In genomic region chr6:124757351-124757880, GRCm38 (mm10) we compare ENCODE assay signal across 8 mouse cellular contexts. TPM values are rescaled to one million over a fixed set of nuclear protein-coding genes. Genes with fewer than 3 reads are reported as not detected.
DNase-seq lines count a peak whose midpoint lies in the region; ATAC-seq and TF ChIP-seq lines count a peak whose summit lies in the region.

No protein-coding gene starts in this region.

- no peak for DNase-seq in left cerebral cortex, adult 2 months (ENCODE audit: extremely low spot score in 1 of 2, low spot score in 2 of 2)
- DNase-seq in left cerebral cortex, postnatal 36 days (ENCODE audit: low spot score in 2 of 2) = no peak
- no peak for DNase-seq in hindbrain, postnatal 0 days (ENCODE audit: low spot score)
- DNase-seq in adrenal gland, postnatal 14 days = no peak
- DNase-seq in thymus, postnatal 0 days (ENCODE audit: low spot score) = no peak
- no peak for DNase-seq in natural killer cell, adult 2 months (ENCODE audit: low spot score in 2 of 2)

- peak overlapping the region; percentile 86 for H3K27ac ChIP-seq in left cerebral cortex, adult 2 months
- peak overlapping the region; percentile 99 for H3K27ac ChIP-seq in embryonic facial prominence, embryonic 12.5 days
- peak overlapping the region; percentile 97 for H3K27ac ChIP-seq in hindbrain, postnatal 0 days

- WGBS in embryonic facial prominence, embryonic 12.5 days = 6% methylated on average over 5 of the region's 5 CpGs
- WGBS in hindbrain, postnatal 0 days = 3% methylated on average over 5 of the region's 5 CpGs

- no peaks in the 10 kb centered on the region for H3K9me3 ChIP-seq in embryonic facial prominence, embryonic 12.5 days
- H3K9me3 ChIP-seq in hindbrain, postnatal 0 days (ENCODE audit: low read length) = no peaks in the 10 kb centered on the region

- H3ac ChIP-seq in myocyte (ENCODE audit: control insufficient read depth, insufficient read length) = peak overlapping the region; percentile 95

- H3K36me3 ChIP-seq in embryonic facial prominence, embryonic 12.5 days = no peaks in the 10 kb centered on the region
- no peaks in the 10 kb centered on the region for H3K36me3 ChIP-seq in hindbrain, postnatal 0 days (ENCODE audit: insufficient read depth, low read length)
- H3K36me3 ChIP-seq in myocyte (ENCODE audit: control insufficient read depth, insufficient read depth) = peaks cover 1% of the 10 kb centered on the region

- no peak for TF ChIP-seq POLR2A in myocyte (IDR thresholded peaks at IDR 0.05; ENCODE audit: insufficient read length, low read depth)

- no peak for TF ChIP-seq CTCF in left cerebral cortex, adult 2 months (IDR thresholded peaks at IDR 0.05)
- TF ChIP-seq CTCF in hindbrain, postnatal 0 days (IDR thresholded peaks at IDR 0.05; ENCODE audit: low read depth) = no peak

- peak overlapping the region; percentile 72 for H3K4me3 ChIP-seq in left cerebral cortex, adult 2 months
- peak overlapping the region; percentile 74 for H3K4me3 ChIP-seq in embryonic facial prominence, embryonic 12.5 days
- peak overlapping the region; percentile 85 for H3K4me3 ChIP-seq in hindbrain, postnatal 0 days (ENCODE audit: low read length)
- peak overlapping the region; percentile 36 for H3K4me3 ChIP-seq in myocyte

- H3K79me2 ChIP-seq in myocyte (ENCODE audit: control insufficient read depth, insufficient read depth) = peaks cover 35% of the 10 kb centered on the region

- H3K4me2 ChIP-seq in embryonic facial prominence, embryonic 12.5 days (replicated peaks) = peak overlapping the region; percentile 78
- H3K4me2 ChIP-seq in hindbrain, postnatal 0 days (ENCODE audit: low read depth, low read length) = peak overlapping the region; percentile 85
- peak overlapping the region; percentile 87 for H3K4me2 ChIP-seq in myocyte (ENCODE audit: low read depth)

- intact Hi-C loops in left cerebral cortex, adult 2 months (cut with DNase I) = loop anchor here (1.0 to 5.0 kb wide), 2 partner anchors 12 to 185 kb away; partner anchors contain the start of gene C1rb
- intact Hi-C loops in left cerebral cortex, postnatal 36 days (cut with DNase I) = loop anchor here (2.0 kb wide), 1 partner anchor 17 kb away; the partner anchor contains the start of gene Grcc10

- ATAC-seq in embryonic facial prominence, embryonic 12.5 days (ENCODE audit: insufficient number of reproducible peaks, insufficient read depth, low FRiP score, low TSS enrichment) = no peak
- ATAC-seq in hindbrain, postnatal 0 days = no peak

- H3K27me3 ChIP-seq in embryonic facial prominence, embryonic 12.5 days = no peaks in the 10 kb centered on the region
- H3K27me3 ChIP-seq in hindbrain, postnatal 0 days (ENCODE audit: insufficient read depth, low read length) = no peaks in the 10 kb centered on the region
- H3K27me3 ChIP-seq in myocyte (ENCODE audit: control insufficient read depth, insufficient read depth, insufficient read length) = no peaks in the 10 kb centered on the region

- H3K9ac ChIP-seq in embryonic facial prominence, embryonic 12.5 days = peak overlapping the region; percentile 98
- peak overlapping the region; percentile 94 for H3K9ac ChIP-seq in hindbrain, postnatal 0 days (replicated peaks; ENCODE audit: low read length)

- peaks cover 41% of the 10 kb centered on the region for H3K4me1 ChIP-seq in embryonic facial prominence, embryonic 12.5 days
- H3K4me1 ChIP-seq in hindbrain, postnatal 0 days (ENCODE audit: insufficient read depth, low read length) = peaks cover 34% of the 10 kb centered on the region

TF ChIP-seq in myocyte, 11 proteins besides CTCF, POLR2A, EP300 and RAD21:
- TF ChIP-seq MYOG (IDR thresholded peaks at IDR 0.05; ENCODE audit: control insufficient read depth in 1 of 3, insufficient read depth in 1 of 3, insufficient read length in 2 of 3, low read depth in 2 of 3) (no peak), TCF3 (IDR thresholded peaks at IDR 0.05; ENCODE audit: insufficient read length, low read depth) (no peak), CEBPB (IDR thresholded peaks at IDR 0.05; ENCODE audit: insufficient read depth, poor library complexity, severe bottlenecking) (no peak), TCF12 (IDR thresholded peaks at IDR 0.05; ENCODE audit: insufficient read depth, poor library complexity, severe bottlenecking) (no peak), E2F4 (IDR thresholded peaks at IDR 0.05; ENCODE audit: insufficient read depth) (no peak), MAX (IDR thresholded peaks at IDR 0.05; ENCODE audit: low read depth) (no peak), POLR2AphosphoS2 (IDR thresholded peaks at IDR 0.05; ENCODE audit: insufficient read length, low read depth) (no peak), SRF (IDR thresholded peaks at IDR 0.05; ENCODE audit: control insufficient read depth, insufficient read length, low read depth) (no peak), REST (IDR thresholded peaks at IDR 0.05; ENCODE audit: insufficient read depth, insufficient read length) (no peak), USF1 (IDR thresholded peaks at IDR 0.05; ENCODE audit: low read depth) (no peak), MYOD1 (IDR thresholded peaks at IDR 0.05; ENCODE audit: control insufficient read depth in 1 of 3, insufficient read length in 2 of 3, low read depth in 2 of 3) (no peak)

RNA-seq across cellular contexts. Expression of gene Atn1, which starts 1.1 kb away (rescaled TPM):
- 100 to 1,000 TPM; 170 to 181 TPM for total RNA-seq in left cerebral cortex, adult 2 months (2021)
- 100 to 1,000 TPM; 162 to 175 TPM for total RNA-seq in left cerebral cortex, postnatal 36 days (2021)
- polyA plus RNA-seq in embryonic facial prominence, embryonic 12.5 days (2016; fragmentation: Nextera tagmentation; extraction: Ambion mirVana) = 20.1 and 20.5 TPM in 2 replicates
- total RNA-seq in hindbrain, postnatal 0 days (2014; rRNA removed) = 19.1 and 23.7 TPM in 2 replicates
- polyA plus RNA-seq in hindbrain, postnatal 0 days (2015; fragmentation: Nextera tagmentation; extraction: Ambion mirVana) = 19.9 and 21.3 TPM in 2 replicates
- 39.4 TPM for polyA plus RNA-seq in myocyte (2012; fragmentation: generic; extraction: Trizol)
- 70.3 and 84.6 TPM in 2 replicates for total RNA-seq in adrenal gland, postnatal 14 days (2021)
- 4.5 and 4.7 TPM in 2 replicates for polyA plus RNA-seq in thymus, postnatal 0 days (2015; fragmentation: Nextera tagmentation; extraction: Ambion mirVana)

RNA-seq across cellular contexts. Expression of gene Gm45234, which starts 1.6 kb away (rescaled TPM):
- total RNA-seq in left cerebral cortex, adult 2 months (2021) = not detected
- total RNA-seq in left cerebral cortex, postnatal 36 days (2021) = not detected
- polyA plus RNA-seq in embryonic facial prominence, embryonic 12.5 days (2016; fragmentation: Nextera tagmentation; extraction: Ambion mirVana) = not detected in 2 replicates
- 0.26 TPM in 1 of 2 replicates, not detected in the other for total RNA-seq in hindbrain, postnatal 0 days (2014; rRNA removed)
- polyA plus RNA-seq in hindbrain, postnatal 0 days (2015; fragmentation: Nextera tagmentation; extraction: Ambion mirVana) = not detected in 2 replicates
- polyA plus RNA-seq in myocyte (2012; fragmentation: generic; extraction: Trizol) = not detected
- total RNA-seq in adrenal gland, postnatal 14 days (2021) = not detected in 2 replicates
- not detected in 2 replicates for polyA plus RNA-seq in thymus, postnatal 0 days (2015; fragmentation: Nextera tagmentation; extraction: Ambion mirVana)

RNA-seq across cellular contexts. Expression of gene Eno2, which starts 12.1 kb away (rescaled TPM):
- 1,000 to 10,000 TPM; 1,064 to 1,067 TPM for total RNA-seq in left cerebral cortex, adult 2 months (2021)
- total RNA-seq in left cerebral cortex, postnatal 36 days (2021) = 1,000 to 10,000 TPM; 1,042 to 1,110 TPM
- polyA plus RNA-seq in embryonic facial prominence, embryonic 12.5 days (2016; fragmentation: Nextera tagmentation; extraction: Ambion mirVana) = 9.7 and 10.2 TPM in 2 replicates
- total RNA-seq in hindbrain, postnatal 0 days (2014; rRNA removed) = 281 and 357 TPM in 2 replicates
- 213 and 216 TPM in 2 replicates for polyA plus RNA-seq in hindbrain, postnatal 0 days (2015; fragmentation: Nextera tagmentation; extraction: Ambion mirVana)
- polyA plus RNA-seq in myocyte (2012; fragmentation: generic; extraction: Trizol) = 19.5 TPM
- 13.0 and 18.9 TPM in 2 replicates for total RNA-seq in adrenal gland, postnatal 14 days (2021)
- 3.8 TPM in 2 replicates for polyA plus RNA-seq in thymus, postnatal 0 days (2015; fragmentation: Nextera tagmentation; extraction: Ambion mirVana)

RNA-seq across cellular contexts. Expression of gene Grcc10, which starts 16.2 kb away (rescaled TPM):
- 100 to 1,000 TPM; 298 to 309 TPM for total RNA-seq in left cerebral cortex, adult 2 months (2021)
- total RNA-seq in left cerebral cortex, postnatal 36 days (2021) = 100 to 1,000 TPM; 285 to 313 TPM
- polyA plus RNA-seq in embryonic facial prominence, embryonic 12.5 days (2016; fragmentation: Nextera tagmentation; extraction: Ambion mirVana) = 498 and 530 TPM in 2 replicates
- total RNA-seq in hindbrain, postnatal 0 days (2014; rRNA removed) = 212 and 236 TPM in 2 replicates
- 643 and 649 TPM in 2 replicates for polyA plus RNA-seq in hindbrain, postnatal 0 days (2015; fragmentation: Nextera tagmentation; extraction: Ambion mirVana)
- 287 TPM for polyA plus RNA-seq in myocyte (2012; fragmentation: generic; extraction: Trizol)
- 338 and 346 TPM in 2 replicates for total RNA-seq in adrenal gland, postnatal 14 days (2021)
- polyA plus RNA-seq in thymus, postnatal 0 days (2015; fragmentation: Nextera tagmentation; extraction: Ambion mirVana) = 541 and 549 TPM in 2 replicates

RNA-seq across cellular contexts. Expression of gene Ptpn6, which starts 18.9 kb away (rescaled TPM):
- 1 to 10 TPM; 3.3 to 4.0 TPM for total RNA-seq in left cerebral cortex, adult 2 months (2021)
- 1 to 10 TPM; 3.7 to 6.6 TPM for total RNA-seq in left cerebral cortex, postnatal 36 days (2021)
- 6.7 TPM in 2 replicates for polyA plus RNA-seq in embryonic facial prominence, embryonic 12.5 days (2016; fragmentation: Nextera tagmentation; extraction: Ambion mirVana)
- 3.8 and 3.9 TPM in 2 replicates for total RNA-seq in hindbrain, postnatal 0 days (2014; rRNA removed)
- polyA plus RNA-seq in hindbrain, postnatal 0 days (2015; fragmentation: Nextera tagmentation; extraction: Ambion mirVana) = 4.3 and 4.8 TPM in 2 replicates
- polyA plus RNA-seq in myocyte (2012; fragmentation: generic; extraction: Trizol) = 3.1 TPM
- 7.3 and 23.1 TPM in 2 replicates for total RNA-seq in adrenal gland, postnatal 14 days (2021)
- 157 and 167 TPM in 2 replicates for polyA plus RNA-seq in thymus, postnatal 0 days (2015; fragmentation: Nextera tagmentation; extraction: Ambion mirVana)

Comparison
In these comparisons a context has a peak if more than half of its experiments do, and no peak if none do; other contexts are left out.
1. RNA of gene Eno2, which starts 12.1 kb away (total RNA-seq): 1,042 to 1,110 TPM in left cerebral cortex, postnatal 36 days, 1,064 to 1,067 TPM in left cerebral cortex, adult 2 months and 281 to 357 TPM in hindbrain, postnatal 0 days; 13.0 to 18.9 TPM in adrenal gland, postnatal 14 days; every median in the first group is over 10 times any median in the second.
2. Peak in every context shown above with its lines, with median percentiles within 50 percentile points of each other: H3K27ac ChIP-seq, H3K4me3 ChIP-seq and H3K4me2 ChIP-seq.